Mouse (Mus musculus) lung, embryonic 14.5 days (tissue): ENCODE measurements around the gene Ufm1. TPM values are rescaled to one million over a fixed set of nuclear protein-coding genes. Genes with fewer than 3 reads are reported as not detected.

Source experiments
- ATAC-seq: fragments of 200-750 bp; cut with Nextera tagmentation; 2 replicates; pipeline ENCODE4 v1.8.0; 2017; ENCODE audit warnings: mild to moderate bottlenecking, moderate TSS enrichment, moderate library complexity; ENCODE audit not compliant: insufficient read depth
- DNase-seq: peaks from one replicate; pipeline ENCODE4 v3.0.0-alpha.2; 2015
- H3K27ac ChIP-seq: fragments of 300-500 bp; sonication (generic); 2 replicates; pipeline ENCODE4 v1.5.1; 2014; ENCODE audit warnings: low read depth, mild to moderate bottlenecking, moderate library complexity
- H3K27me3 ChIP-seq: fragments of 300-500 bp; sonication (generic); 2 replicates; pipeline ENCODE4 v1.6.1; 2014; ENCODE audit warnings: low read length, control low read depth; ENCODE audit not compliant: insufficient read depth
- H3K36me3 ChIP-seq: fragments of 300-500 bp; sonication (generic); 2 replicates; pipeline ENCODE4 v1.6.1; 2014; ENCODE audit warnings: control low read depth; ENCODE audit not compliant: insufficient read depth
- H3K4me1 ChIP-seq: fragments of 300-500 bp; sonication (generic); 2 replicates; pipeline ENCODE4 v1.6.1; 2014; ENCODE audit warnings: antibody characterized with exemption, control low read depth; ENCODE audit not compliant: insufficient read depth
- H3K4me2 ChIP-seq: fragments of 300-500 bp; sonication (generic); 2 replicates; pipeline ENCODE4 v1.6.1; 2014; ENCODE audit warnings: mild to moderate bottlenecking
- H3K4me3 ChIP-seq: fragments of 300-500 bp; sonication (generic); 2 replicates; pipeline ENCODE4 v1.5.1; 2014; ENCODE audit warnings: low read depth, low read length
- H3K9ac ChIP-seq: fragments of 300-500 bp; sonication (generic); 2 replicates; pipeline ENCODE4 v1.6.1; 2014
- H3K9me3 ChIP-seq: fragments of 300-500 bp; sonication (generic); 2 replicates; pipeline ENCODE4 v1.6.1; 2016; ENCODE audit warnings: low read depth, low read length, control low read depth
- CTCF ChIP-seq: IDR thresholded peaks from 2 replicates; pipeline ENCODE4 v1.5.1; 2016; ENCODE audit warnings: antibody characterized with exemption, low read depth
- WGBS: fragments of 180-500 bp; shearing (Covaris S2); extraction: QIAGEN DNeasy Blood & Tissue Kit; methylation state at CpG from one replicate; pipeline ENCODE4 v1.1.7; 2014; 5-methylcytosine and 5-hydroxymethylcytosine counted together
- polyA plus RNA-seq: library from polyadenylated mRNA; unstranded; fragments of >200 nt; fragmentation: Nextera tagmentation; extraction: Ambion mirVana; gene quantifications from 2 replicates; pipeline ENCODE4 v1.2.1, GENCODE M21; 2014

Ufm1 gene
- 101 and 103 TPM in 2 replicates for polyA plus RNA-seq

DNA sequence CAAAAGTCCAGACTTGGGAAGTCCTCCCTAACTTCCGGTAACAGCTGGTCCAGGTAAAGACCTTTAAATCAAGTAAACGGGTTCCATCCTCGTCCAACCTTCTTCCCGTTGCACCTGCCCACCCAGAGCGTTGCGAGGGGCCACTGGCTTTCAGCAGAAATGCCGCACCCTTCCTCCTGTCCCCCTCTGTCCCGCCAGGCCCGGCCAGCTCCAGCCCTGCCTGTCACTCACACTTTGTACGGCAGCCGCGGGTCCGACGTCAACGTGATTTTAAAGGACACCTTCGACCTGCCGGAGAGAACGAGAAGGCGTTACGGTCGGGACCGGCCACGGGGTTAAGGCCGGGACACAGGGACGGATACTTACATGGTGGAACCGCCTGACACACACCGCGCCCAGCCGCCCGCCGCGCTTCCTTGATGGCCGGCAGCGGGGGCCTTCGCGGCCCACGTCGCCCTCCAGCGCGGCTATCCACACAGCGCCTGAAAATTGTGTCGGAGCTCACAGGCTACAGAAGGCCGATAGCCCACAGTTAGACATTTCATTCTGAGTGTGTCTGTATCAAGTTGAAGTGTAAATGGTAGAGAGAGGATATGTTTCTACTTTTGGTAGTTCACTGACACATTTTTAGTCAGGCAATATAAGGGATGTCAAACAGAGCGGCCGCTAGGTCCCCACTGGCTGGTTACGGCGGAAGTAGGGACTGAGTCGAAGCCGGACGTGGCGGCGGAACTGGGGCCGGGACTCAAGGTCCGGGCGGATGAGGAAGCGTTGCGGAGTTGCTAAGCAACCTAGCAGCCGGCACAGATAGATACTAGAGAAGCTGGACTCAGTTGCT, at the start of gene Ufm1:
Gene Ufm1 (minus strand): TSS at position 448 of the 838 bp plus-strand sequence.
- Histone ChIP-seq H3K27me3 (no peaks in the 10 kb centered on the region), H3K4me1 (peaks cover 6% of the 10 kb centered on the region; the same call in 1 of the 2 replicates), H3K36me3 (peaks cover 29% of the 10 kb centered on the region), H3K4me3 (peak within 1 kb of the TSS; percentile 89), H3K4me2 (peak within 1 kb of the TSS; percentile 91), H3K27ac (peak within 1 kb of the TSS; percentile 80; the same call in 1 of the 2 replicates), H3K9me3 (no peaks in the 10 kb centered on the region), H3K9ac (peak within 1 kb of the TSS; percentile 85)
- no peak for TF ChIP-seq CTCF
- ATAC-seq (peak; percentile 99), DNase-seq (peak; percentile 98)
- under 1% methylated on average over 58 of the region's 58 CpGs for WGBS

DNA sequence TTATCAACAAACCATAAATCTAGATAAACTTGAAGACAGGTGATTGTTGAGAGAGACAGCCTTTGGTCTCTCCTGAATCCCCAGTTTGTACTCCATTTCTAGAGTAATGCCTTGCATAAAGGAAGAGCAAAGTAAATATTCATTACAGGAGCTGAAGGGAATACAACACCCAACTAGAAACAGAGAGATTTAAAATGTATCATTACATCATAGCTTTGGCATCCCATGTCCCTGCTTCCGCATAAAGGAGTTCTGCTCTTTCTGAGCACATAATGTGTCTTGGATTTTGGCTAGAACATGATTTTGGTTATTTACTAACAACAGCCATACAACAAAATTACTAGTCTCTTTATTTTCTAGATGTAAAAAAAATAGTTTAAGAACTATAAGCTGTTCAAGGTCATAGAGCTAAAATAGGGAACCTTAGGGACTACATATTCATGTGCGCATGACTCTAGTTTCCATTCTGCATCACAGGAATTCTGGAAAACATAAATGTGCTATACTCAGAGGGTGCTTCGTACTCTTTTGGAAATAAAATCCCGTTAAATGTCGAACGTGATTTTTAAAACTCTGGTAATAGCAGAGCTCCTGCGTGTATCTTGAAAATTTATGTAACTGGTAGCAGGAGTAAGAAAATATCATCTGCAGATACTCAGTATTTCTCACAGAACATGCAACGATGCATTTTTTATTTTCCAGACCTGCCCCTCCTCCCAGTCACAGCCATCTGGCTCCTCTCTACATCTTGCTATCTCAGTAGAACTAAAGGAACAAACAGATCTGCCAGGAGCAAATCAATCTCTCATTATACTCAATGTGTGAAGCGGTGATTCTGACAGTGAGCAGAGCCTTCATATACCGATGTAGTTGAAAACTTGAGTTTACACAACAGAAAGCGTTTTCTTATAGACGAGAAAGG, 27.2 kb upstream of the Ufm1 start:
- Histone ChIP-seq H3K9ac (no peak overlapping the region), H3K4me3 (no peak overlapping the region), H3K36me3 (no peaks in the 10 kb centered on the region), H3K4me1 (no peaks in the 10 kb centered on the region), H3K27me3 (no peaks in the 10 kb centered on the region), H3K4me2 (no peak overlapping the region), H3K27ac (peak overlapping the region; percentile 4; the same call in 1 of the 2 replicates), H3K9me3 (no peaks in the 10 kb centered on the region)
- WGBS, result 54% methylated on average over 12 of the region's 12 CpGs
- peak; percentile 61 for DNase-seq
- ATAC-seq, result peak; percentile 31; the same call in 1 of the 2 replicates
- TF ChIP-seq CTCF, result no peak

DNA sequence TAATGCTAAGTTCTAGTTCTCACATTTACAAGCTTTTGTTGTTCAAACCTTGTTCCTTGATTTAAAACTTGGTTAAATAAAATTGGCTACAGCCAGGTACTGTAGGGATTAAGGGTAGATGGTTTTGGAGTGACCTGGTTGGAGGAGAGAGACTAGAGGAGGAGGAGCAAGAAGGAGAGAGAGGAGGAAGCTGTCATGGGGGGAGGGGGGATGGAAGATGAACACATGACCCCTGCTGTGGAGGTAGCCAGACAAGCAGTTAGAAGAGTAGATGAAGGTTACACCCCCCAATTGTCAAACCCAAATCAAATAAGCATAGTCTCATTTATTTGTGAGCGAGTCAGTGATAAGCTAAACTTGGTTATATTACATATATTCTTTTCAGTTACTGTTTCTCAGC, 8.0 kb upstream of the Ufm1 start:
- WGBS, result 74% methylated on average over 1 of the region's 1 CpGs
- ATAC-seq (no peak), DNase-seq (no peak)
- Histone ChIP-seq H3K4me2 (no peak overlapping the region), H3K9ac (no peak overlapping the region), H3K27me3 (no peaks in the 10 kb centered on the region), H3K27ac (no peak overlapping the region), H3K36me3 (no peaks in the 10 kb centered on the region), H3K4me3 (no peak overlapping the region), H3K9me3 (no peaks in the 10 kb centered on the region), H3K4me1 (no peaks in the 10 kb centered on the region)
- TF ChIP-seq CTCF, result no peak

DNA sequence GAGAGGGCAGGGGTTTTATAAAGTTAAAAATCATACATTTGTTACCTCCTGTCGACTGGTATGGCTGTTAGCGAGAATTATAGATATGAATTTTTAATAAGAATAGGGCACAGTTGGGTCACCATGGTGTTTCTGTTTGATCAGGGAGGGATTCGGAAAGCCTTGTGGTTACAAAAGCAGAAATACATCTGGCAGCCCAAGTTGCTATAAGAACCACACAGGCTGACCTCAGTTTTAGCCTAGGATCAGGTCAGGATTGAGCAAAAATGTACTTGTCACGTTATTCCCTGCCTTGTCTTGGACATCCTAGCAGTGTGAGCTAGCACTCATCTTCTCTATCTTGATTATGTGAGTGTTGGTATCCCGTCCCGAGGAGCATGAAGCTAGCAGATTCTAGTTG, 6.9 kb upstream of the Ufm1 start:
- Histone ChIP-seq H3K4me1 (no peaks in the 10 kb centered on the region), H3K27me3 (no peaks in the 10 kb centered on the region), H3K36me3 (no peaks in the 10 kb centered on the region), H3K9ac (no peak overlapping the region), H3K27ac (no peak overlapping the region), H3K4me3 (no peak overlapping the region), H3K4me2 (no peak overlapping the region), H3K9me3 (no peaks in the 10 kb centered on the region)
- ATAC-seq (no peak), DNase-seq (no peak)
- TF ChIP-seq CTCF, result no peak
- WGBS, result 64% methylated on average over 6 of the region's 6 CpGs

GRCm38 (mm10) chr3:53869263-53869662, 5.6 kb upstream of the Ufm1 start:
- 10% methylated on average over 1 of the region's 1 CpGs for WGBS
- DNase-seq, result no peak

DNA sequence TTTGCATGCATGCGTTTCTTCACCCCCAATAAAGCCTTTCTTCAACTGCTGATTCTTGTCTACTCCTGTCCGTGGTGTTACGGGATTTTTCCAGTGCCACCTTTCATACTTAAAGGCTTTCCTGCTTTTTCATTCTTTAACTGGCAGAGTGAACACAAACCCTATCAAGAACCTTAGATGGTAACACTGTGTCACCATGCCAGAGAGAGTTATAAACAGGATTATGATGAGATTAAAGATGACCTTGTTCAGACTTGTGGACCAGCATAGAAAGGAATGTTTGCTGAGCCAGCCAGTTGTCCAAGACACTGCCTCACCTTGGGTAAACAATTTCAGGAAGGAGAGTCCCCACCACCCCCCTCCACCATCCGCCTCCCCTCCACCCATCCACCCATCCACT, 4.6 kb upstream of the Ufm1 start:
- no peak for TF ChIP-seq CTCF
- H3K27me3 ChIP-seq, result no peaks in the 10 kb centered on the region
- no peak overlapping the region for H3K9ac ChIP-seq
- no peaks in the 10 kb centered on the region for H3K4me1 ChIP-seq
- no peak overlapping the region for H3K4me3 ChIP-seq
- H3K9me3 ChIP-seq, result no peaks in the 10 kb centered on the region
- no peak for ATAC-seq
- no peak for DNase-seq
- H3K4me2 ChIP-seq, result no peak overlapping the region
- 79% methylated on average over 4 of the region's 4 CpGs for WGBS
- no peak overlapping the region for H3K27ac ChIP-seq
- H3K36me3 ChIP-seq, result no peaks in the 10 kb centered on the region

More at GRCm38 (mm10) chr3:53869263-53869662, 5.6 kb upstream of the Ufm1 start:
- no peaks in the 10 kb centered on the region for H3K27me3 ChIP-seq
- no peaks in the 10 kb centered on the region for H3K4me1 ChIP-seq
- H3K9me3 ChIP-seq, result no peaks in the 10 kb centered on the region
- TF ChIP-seq CTCF, result no peak
- no peak overlapping the region for H3K4me3 ChIP-seq
- no peak overlapping the region for H3K27ac ChIP-seq
- no peak for ATAC-seq
- H3K4me2 ChIP-seq, result no peak overlapping the region
- H3K36me3 ChIP-seq, result no peaks in the 10 kb centered on the region
- no peak overlapping the region for H3K9ac ChIP-seq

DNA sequence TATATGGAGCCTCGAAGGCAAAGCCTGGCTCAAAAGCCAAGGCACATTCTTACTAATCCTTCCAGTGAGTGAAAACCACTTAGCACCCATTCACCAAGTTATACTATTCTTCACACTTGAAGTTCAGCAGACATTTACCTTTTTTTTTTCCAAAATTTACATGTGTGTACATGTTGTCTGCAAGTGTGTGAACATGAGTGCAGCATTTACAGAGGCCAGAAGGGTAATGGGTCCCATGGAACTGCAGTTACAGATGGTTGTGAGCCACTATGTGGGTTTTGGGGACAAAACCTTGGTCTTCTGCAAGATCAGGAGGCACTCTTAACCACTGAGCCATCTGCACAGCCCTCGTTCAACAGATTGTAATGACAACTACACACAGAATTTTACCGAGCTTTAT, 8.8 kb downstream of the Ufm1 start:
- H3K9me3 ChIP-seq, result no peaks in the 10 kb centered on the region
- 84% methylated on average over 3 of the region's 3 CpGs for WGBS
- ATAC-seq (no peak), DNase-seq (no peak)
- no peak overlapping the region for H3K4me2 ChIP-seq
- no peaks in the 10 kb centered on the region for H3K27me3 ChIP-seq
- H3K4me1 ChIP-seq, result no peaks in the 10 kb centered on the region
- peaks cover 37% of the 10 kb centered on the region for H3K36me3 ChIP-seq
- H3K4me3 ChIP-seq, result no peak overlapping the region
- TF ChIP-seq CTCF, result no peak
- no peak overlapping the region for H3K9ac ChIP-seq
- no peak overlapping the region for H3K27ac ChIP-seq
